Comparison of ENCODE assay signal across 14 mouse cellular contexts in the genomic region with DNA sequence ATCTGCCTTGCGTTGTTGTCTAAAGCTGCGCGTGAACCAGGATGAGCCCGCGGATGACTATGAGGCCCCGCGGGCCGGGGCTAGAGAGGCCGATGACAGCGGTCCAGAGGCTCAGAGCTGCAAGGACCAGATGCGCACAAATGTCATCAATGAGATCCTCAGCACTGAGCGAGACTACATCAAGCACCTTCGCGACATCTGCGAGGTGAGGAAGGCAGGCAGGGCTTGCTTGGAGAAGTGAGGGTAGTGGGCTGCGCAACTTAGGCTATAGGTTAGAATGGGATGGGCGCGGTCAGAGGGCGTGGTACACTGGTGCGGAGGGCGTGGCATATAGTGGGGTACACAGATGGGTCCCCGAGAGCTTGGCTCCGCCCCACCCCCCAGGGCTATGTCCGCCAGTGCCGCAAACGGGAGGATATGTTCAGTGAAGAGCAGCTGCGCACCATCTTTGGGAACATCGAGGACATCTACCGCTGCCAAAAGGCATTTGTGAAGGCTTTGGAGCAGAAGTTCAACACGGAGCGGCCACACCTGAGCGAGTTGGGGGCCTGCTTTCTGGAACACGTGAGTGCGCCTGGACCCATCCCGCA. TPM values are rescaled to one million over a fixed set of nuclear protein-coding genes. Genes with fewer than 3 reads are reported as not detected.
DNase-seq lines count a peak whose midpoint lies in the region; ATAC-seq lines count a peak whose summit lies in the region.
"Had no signal": no experiment of that assay in that cellular context is flagged by ENCODE, and none has a peak within 500 bp of the region (broad histone marks: within the 10 kb centered on the region; RNA-seq: fewer than 3 reads in every experiment).

No protein-coding gene starts in this region.

- peaks cover 47% of the 10 kb centered on the region for H3K4me1 ChIP-seq in hindbrain, embryonic 10.5 days (replicated peaks)
- H3K4me1 ChIP-seq in hindbrain, embryonic 16.5 days (ENCODE audit: control insufficient read depth, insufficient read depth, low read depth, low read length) = peaks cover 26% of the 10 kb centered on the region
- peaks cover 26% of the 10 kb centered on the region for H3K4me1 ChIP-seq in liver, embryonic 12.5 days
- 0 out of 2 replicates have a peak, but pooled peaks cover 3% of the 10 kb centered on the region for H3K4me1 ChIP-seq in liver, embryonic 11.5 days (replicated peaks; ENCODE audit: control insufficient read depth, insufficient read depth, low read length)
- peaks cover 53% of the 10 kb centered on the region for H3K4me1 ChIP-seq in hindbrain, embryonic 12.5 days

- peaks cover 45% of the 10 kb centered on the region for H3K36me3 ChIP-seq in hindbrain, embryonic 10.5 days
- peaks cover 19% of the 10 kb centered on the region for H3K36me3 ChIP-seq in hindbrain, embryonic 16.5 days (ENCODE audit: control insufficient read depth, insufficient read depth, low read length)
- H3K36me3 ChIP-seq in liver, embryonic 12.5 days = peaks cover 16% of the 10 kb centered on the region
- H3K36me3 ChIP-seq in liver, embryonic 11.5 days (ENCODE audit: control insufficient read depth, insufficient read depth, low read length) = peaks cover 5% of the 10 kb centered on the region; the same call in 1 of the 2 replicates
- peaks cover 37% of the 10 kb centered on the region for H3K36me3 ChIP-seq in hindbrain, embryonic 12.5 days
- H3K36me3 ChIP-seq: liver, embryonic 15.5 days had no signal

- H3K27me3 ChIP-seq in hindbrain, embryonic 10.5 days (ENCODE audit: insufficient read depth, poor library complexity, severe bottlenecking) = peaks cover 21% of the 10 kb centered on the region
- no peaks in the 10 kb centered on the region for H3K27me3 ChIP-seq in hindbrain, embryonic 16.5 days (replicated peaks; ENCODE audit: control insufficient read depth, insufficient read depth, low read length)
- H3K27me3 ChIP-seq in liver, embryonic 12.5 days (replicated peaks) = peaks cover 10% of the 10 kb centered on the region
- H3K27me3 ChIP-seq in liver, embryonic 11.5 days (replicated peaks; ENCODE audit: control insufficient read depth, insufficient read depth, low read length) = no peaks in the 10 kb centered on the region
- no peaks in the 10 kb centered on the region for H3K27me3 ChIP-seq in hindbrain, embryonic 12.5 days
- H3K27me3 ChIP-seq: liver, embryonic 15.5 days had no signal

- H3K4me2 ChIP-seq in hindbrain, embryonic 16.5 days (ENCODE audit: low read length) = no peak overlapping the region
- peak overlapping the region; percentile 12; the same call in 1 of the 2 replicates for H3K4me2 ChIP-seq in liver, embryonic 12.5 days
- H3K4me2 ChIP-seq in liver, embryonic 11.5 days = no peak overlapping the region
- peak overlapping the region; percentile 13; the same call in 1 of the 2 replicates for H3K4me2 ChIP-seq in hindbrain, embryonic 12.5 days (replicated peaks)
- H3K4me2 ChIP-seq: liver, embryonic 15.5 days had no signal

- H3K4me3 ChIP-seq in hindbrain, embryonic 10.5 days = no peak overlapping the region; the same call in 1 of the 2 replicates
- H3K4me3 ChIP-seq in hindbrain, embryonic 16.5 days (ENCODE audit: low read length) = no peak overlapping the region
- no peak overlapping the region for H3K4me3 ChIP-seq in liver, embryonic 12.5 days
- no peak overlapping the region for H3K4me3 ChIP-seq in liver, embryonic 11.5 days (ENCODE audit: low read depth, low read length)
- no peak overlapping the region for H3K4me3 ChIP-seq in hindbrain, embryonic 12.5 days
- H3K4me3 ChIP-seq: liver, embryonic 15.5 days had no signal

- no peak for ATAC-seq in hindbrain, embryonic 16.5 days
- no peak for ATAC-seq in liver, embryonic 12.5 days
- no peak for ATAC-seq in liver, embryonic 11.5 days (replicated peaks; ENCODE audit: low FRiP score)
- no peak for ATAC-seq in hindbrain, embryonic 12.5 days (ENCODE audit: low FRiP score)
- no peak for ATAC-seq in megakaryocyte progenitor cell, adult 5-6 weeks (replicated peaks; ENCODE audit: poor library complexity)

- no peaks in the 10 kb centered on the region for H3K9me3 ChIP-seq in hindbrain, embryonic 10.5 days
- no peaks in the 10 kb centered on the region for H3K9me3 ChIP-seq in hindbrain, embryonic 16.5 days (ENCODE audit: control insufficient read depth, low read length)
- no peaks in the 10 kb centered on the region for H3K9me3 ChIP-seq in liver, embryonic 12.5 days (replicated peaks)
- no peaks in the 10 kb centered on the region for H3K9me3 ChIP-seq in liver, embryonic 11.5 days (ENCODE audit: control insufficient read depth, low read length)
- no peaks in the 10 kb centered on the region for H3K9me3 ChIP-seq in hindbrain, embryonic 12.5 days (replicated peaks)
- H3K9me3 ChIP-seq: liver, embryonic 15.5 days had no signal

- WGBS in hindbrain, embryonic 10.5 days = 21% methylated on average over 35 of the region's 35 CpGs
- WGBS in hindbrain, embryonic 16.5 days = 29% methylated on average over 35 of the region's 35 CpGs
- 35% methylated on average over 35 of the region's 35 CpGs for WGBS in liver, embryonic 12.5 days (ENCODE audit: insufficient replicate concordance)
- 30% methylated on average over 35 of the region's 35 CpGs for WGBS in liver, embryonic 11.5 days
- WGBS in hindbrain, embryonic 12.5 days = 20% methylated on average over 35 of the region's 35 CpGs

- H3K27ac ChIP-seq in hindbrain, embryonic 10.5 days = no peak overlapping the region
- H3K27ac ChIP-seq in hindbrain, embryonic 16.5 days (ENCODE audit: low read depth, low read length) = no peak overlapping the region
- no peak overlapping the region for H3K27ac ChIP-seq in liver, embryonic 12.5 days
- no peak overlapping the region for H3K27ac ChIP-seq in liver, embryonic 11.5 days (ENCODE audit: low read depth, low read length)
- H3K27ac ChIP-seq in hindbrain, embryonic 12.5 days = no peak overlapping the region
- H3K27ac ChIP-seq: liver, embryonic 15.5 days; macrophage had no signal

- peak; percentile 43 for DNase-seq in cerebellum, adult 11-12 months
- no peak for DNase-seq in cerebellum, adult 8-10 months
- DNase-seq in hindbrain, embryonic 10.5 days (ENCODE audit: low spot score) = peak; percentile 8
- no peak for DNase-seq in liver, embryonic 11.5 days (ENCODE audit: low spot score)
- DNase-seq: adrenal gland, postnatal 14 days; heart, postnatal 10 days; kidney, adult 2 months; right cerebral cortex, postnatal 14 days had no signal

- H3K9ac ChIP-seq in hindbrain, embryonic 16.5 days (ENCODE audit: low read depth, low read length) = no peak overlapping the region
- H3K9ac ChIP-seq in liver, embryonic 12.5 days = no peak overlapping the region
- no peak overlapping the region for H3K9ac ChIP-seq in liver, embryonic 11.5 days (ENCODE audit: low read depth, low read length)
- no peak overlapping the region for H3K9ac ChIP-seq in hindbrain, embryonic 12.5 days
- H3K9ac ChIP-seq: liver, embryonic 15.5 days had no signal

RNA-seq across cellular contexts. Expression of a gene that starts 36.8 kb away (rescaled TPM):
- 119 and 142 TPM in 2 replicates for polyA plus RNA-seq in hindbrain, embryonic 10.5 days (2016; fragmentation: Nextera tagmentation; extraction: Ambion mirVana)
- polyA plus RNA-seq in hindbrain, embryonic 16.5 days (2015; fragmentation: Nextera tagmentation; extraction: Ambion mirVana) = 102 and 130 TPM in 2 replicates
- polyA plus RNA-seq in liver, embryonic 12.5 days (2016; fragmentation: Nextera tagmentation; extraction: Ambion mirVana) = 32.6 and 35.1 TPM in 2 replicates
- polyA plus RNA-seq in liver, embryonic 11.5 days (2014; fragmentation: Nextera tagmentation; extraction: Ambion mirVana) = 54.5 and 56.3 TPM in 2 replicates
- polyA plus RNA-seq in hindbrain, embryonic 12.5 days (2016; fragmentation: Nextera tagmentation; extraction: Ambion mirVana) = 170 TPM in 2 replicates
- total RNA-seq in megakaryocyte progenitor cell, adult 5-6 weeks (2015) = 27.1 and 34.8 TPM in 2 replicates
- 51.7 and 52.5 TPM in 2 replicates for total RNA-seq in megakaryocyte progenitor cell, adult 5-6 weeks (2017)

RNA-seq across cellular contexts. Expression of a gene that starts 43.8 kb away (rescaled TPM):
- 45.6 and 57.9 TPM in 2 replicates for polyA plus RNA-seq in hindbrain, embryonic 10.5 days (2016; fragmentation: Nextera tagmentation; extraction: Ambion mirVana)
- 94.3 and 95.4 TPM in 2 replicates for polyA plus RNA-seq in hindbrain, embryonic 16.5 days (2015; fragmentation: Nextera tagmentation; extraction: Ambion mirVana)
- polyA plus RNA-seq in liver, embryonic 12.5 days (2016; fragmentation: Nextera tagmentation; extraction: Ambion mirVana) = 12.5 and 13.3 TPM in 2 replicates
- polyA plus RNA-seq in liver, embryonic 11.5 days (2014; fragmentation: Nextera tagmentation; extraction: Ambion mirVana) = 18.0 and 19.5 TPM in 2 replicates
- polyA plus RNA-seq in hindbrain, embryonic 12.5 days (2016; fragmentation: Nextera tagmentation; extraction: Ambion mirVana) = 50.8 and 59.8 TPM in 2 replicates
- 37.4 and 42.1 TPM in 2 replicates for total RNA-seq in megakaryocyte progenitor cell, adult 5-6 weeks (2015)
- total RNA-seq in megakaryocyte progenitor cell, adult 5-6 weeks (2017) = 15.9 and 16.1 TPM in 2 replicates

Comparison
In these comparisons a context has a peak if more than half of its experiments do, and no peak if none do; other contexts are left out.
1. DNase-seq: peak in cerebellum, adult 11-12 months (single experiment) and hindbrain, embryonic 10.5 days (single experiment); none in cerebellum, adult 8-10 months (single experiment) and liver, embryonic 11.5 days (single experiment).
2. H3K4me2 ChIP-seq: peak in liver, embryonic 12.5 days (single experiment) and hindbrain, embryonic 12.5 days (single experiment); none in hindbrain, embryonic 16.5 days (single experiment) and liver, embryonic 11.5 days (single experiment).